Mouse (Mus musculus) embryonic facial prominence, embryonic 11.5 days (tissue): ENCODE results near the gene Med27. TPM values are rescaled to one million over a fixed set of nuclear protein-coding genes. Genes with fewer than 3 reads are reported as not detected.

ENCODE experiments used
- ATAC-seq: fragments of 200-750 bp; cut with Nextera tagmentation; replicated peaks from 2 replicates; pipeline ENCODE4 v1.8.0; 2017; ENCODE audit warnings: low read depth; ENCODE audit not compliant: insufficient number of reproducible peaks, low FRiP score, low TSS enrichment
- DNase-seq: peaks from one replicate; pipeline ENCODE4 v3.0.0-alpha.2; 2015; ENCODE audit warnings: low spot score
- H3K27ac ChIP-seq: fragments of 300-500 bp; sonication (generic); replicated peaks from 2 replicates; pipeline ENCODE4 v1.5.1; 2014; ENCODE audit warnings: mild to moderate bottlenecking, low read depth, low read length, control low read depth
- H3K27me3 ChIP-seq: fragments of 300-500 bp; sonication (generic); 2 replicates; pipeline ENCODE4 v1.6.1; 2014; ENCODE audit warnings: mild to moderate bottlenecking, low read length, moderate library complexity, mixed read lengths; ENCODE audit not compliant: control insufficient read depth, insufficient read depth
- H3K36me3 ChIP-seq: fragments of 300-500 bp; sonication (generic); replicated peaks from 2 replicates; pipeline ENCODE4 v1.6.1; 2014; ENCODE audit warnings: low read depth, mild to moderate bottlenecking, low read length, moderate library complexity, mixed read lengths; ENCODE audit not compliant: control insufficient read depth, insufficient read depth
- H3K4me1 ChIP-seq: fragments of 300-500 bp; sonication (generic); 2 replicates; pipeline ENCODE4 v1.6.1; 2014; ENCODE audit warnings: low read length, mixed read lengths; ENCODE audit not compliant: control insufficient read depth, insufficient read depth
- H3K4me2 ChIP-seq: fragments of 300-500 bp; sonication (generic); 2 replicates; pipeline ENCODE4 v1.6.1; 2014; ENCODE audit warnings: low read depth, mild to moderate bottlenecking, control low read depth, low read length, moderate library complexity
- H3K4me3 ChIP-seq: fragments of 300-500 bp; sonication (generic); 2 replicates; pipeline ENCODE4 v1.5.1; 2014; ENCODE audit warnings: low read depth, low read length, control low read depth
- H3K9ac ChIP-seq: fragments of 300-500 bp; sonication (generic); replicated peaks from 2 replicates; pipeline ENCODE4 v1.6.1; 2014; ENCODE audit warnings: mild to moderate bottlenecking, control low read depth, low read length
- H3K9me3 ChIP-seq: fragments of 300-500 bp; sonication (generic); replicated peaks from 2 replicates; pipeline ENCODE4 v1.6.1; 2016; ENCODE audit warnings: mild to moderate bottlenecking, low read length, inconsistent platforms, mixed read lengths; ENCODE audit not compliant: control insufficient read depth
- WGBS: fragments of 180-500 bp; shearing (Covaris S2); extraction: QIAGEN DNeasy Blood & Tissue Kit; methylation state at CpG from one replicate; pipeline ENCODE4 v1.1.7; 2014; 5-methylcytosine and 5-hydroxymethylcytosine counted together
- polyA plus RNA-seq: library from polyadenylated mRNA; unstranded; fragments of >200 nt; fragmentation: Nextera tagmentation; extraction: Ambion mirVana; gene quantifications from 2 replicates; pipeline ENCODE4 v1.2.1, GENCODE M21; 2014

The Med27 gene
- polyA plus RNA-seq, 1 experiment from 2014 or later, result 54.5 TPM

- Histone ChIP-seq H3K4me1 (no peaks in the 10 kb centered on the region), H3K4me2 (no peak overlapping the region), H3K36me3 (no peaks in the 10 kb centered on the region), H3K4me3 (no peak overlapping the region), H3K27ac (no peak overlapping the region), H3K9me3 (no peaks in the 10 kb centered on the region), H3K27me3 (no peaks in the 10 kb centered on the region), H3K9ac (no peak overlapping the region)
- no peak for DNase-seq
- 80% methylated on average over 3 of the region's 3 CpGs for WGBS
- ATAC-seq, result no peak
Measured at GRCm38 (mm10) chr2:29423059-29423458, 76.4 kb downstream of the Med27 start.

- Histone ChIP-seq H3K36me3 (no peaks in the 10 kb centered on the region), H3K9ac (no peak overlapping the region), H3K4me3 (no peak overlapping the region), H3K27me3 (no peaks in the 10 kb centered on the region), H3K27ac (no peak overlapping the region), H3K4me1 (no peaks in the 10 kb centered on the region), H3K4me2 (no peak overlapping the region), H3K9me3 (no peaks in the 10 kb centered on the region)
- no peak for DNase-seq
- no peak for ATAC-seq
- 77% methylated on average over 2 of the region's 2 CpGs for WGBS
Measured at GRCm38 (mm10) chr2:29425386-29425785, 78.8 kb downstream of the Med27 start.

GRCm38 (mm10) chr2:29426684-29427083 is 80.1 kb downstream of the Med27 start:
- 82% methylated on average over 3 of the region's 3 CpGs for WGBS
- DNase-seq, result no peak
- Histone ChIP-seq H3K27ac (no peak overlapping the region), H3K27me3 (no peaks in the 10 kb centered on the region), H3K9me3 (no peaks in the 10 kb centered on the region), H3K9ac (no peak overlapping the region), H3K4me1 (no peaks in the 10 kb centered on the region), H3K4me3 (no peak overlapping the region), H3K4me2 (no peak overlapping the region), H3K36me3 (no peaks in the 10 kb centered on the region)
- ATAC-seq, result no peak

- WGBS, result 89% methylated on average over 5 of the region's 5 CpGs
- Histone ChIP-seq H3K36me3 (no peaks in the 10 kb centered on the region), H3K4me2 (no peak overlapping the region), H3K9me3 (no peaks in the 10 kb centered on the region), H3K9ac (no peak overlapping the region), H3K27ac (no peak overlapping the region), H3K27me3 (no peaks in the 10 kb centered on the region), H3K4me3 (no peak overlapping the region), H3K4me1 (no peaks in the 10 kb centered on the region)
- ATAC-seq (no peak), DNase-seq (no peak)
Measured at GRCm38 (mm10) chr2:29432565-29432964, 85.9 kb downstream of the Med27 start.

GRCm38 (mm10) chr2:29436376-29436775 is 89.8 kb downstream of the Med27 start:
- no peak overlapping the region for H3K27ac ChIP-seq
- WGBS, result 89% methylated on average over 6 of the region's 6 CpGs
- no peak overlapping the region for H3K4me2 ChIP-seq
- no peak for DNase-seq
- no peaks in the 10 kb centered on the region for H3K36me3 ChIP-seq
- no peaks in the 10 kb centered on the region for H3K27me3 ChIP-seq
- H3K9ac ChIP-seq, result no peak overlapping the region
- no peak overlapping the region for H3K4me3 ChIP-seq
- H3K9me3 ChIP-seq, result no peaks in the 10 kb centered on the region
- ATAC-seq, result no peak
- H3K4me1 ChIP-seq, result no peaks in the 10 kb centered on the region

- Histone ChIP-seq H3K9me3 (no peaks in the 10 kb centered on the region), H3K4me2 (no peak overlapping the region), H3K27me3 (no peaks in the 10 kb centered on the region), H3K4me1 (no peaks in the 10 kb centered on the region), H3K36me3 (no peaks in the 10 kb centered on the region), H3K27ac (no peak overlapping the region), H3K9ac (no peak overlapping the region), H3K4me3 (no peak overlapping the region)
- 90% methylated on average over 5 of the region's 5 CpGs for WGBS
- DNase-seq (no peak), ATAC-seq (no peak)
Measured at GRCm38 (mm10) chr2:29437111-29437510, 90.5 kb downstream of the Med27 start.

GRCm38 (mm10) chr2:29437861-29438529 is 91.4 kb downstream of the Med27 start:
- no peak for DNase-seq
- Histone ChIP-seq H3K27me3 (no peaks in the 10 kb centered on the region), H3K36me3 (no peaks in the 10 kb centered on the region), H3K4me3 (no peak overlapping the region), H3K4me2 (no peak overlapping the region), H3K9me3 (no peaks in the 10 kb centered on the region), H3K27ac (no peak overlapping the region), H3K4me1 (no peaks in the 10 kb centered on the region), H3K9ac (no peak overlapping the region)
- WGBS, result 84% methylated on average over 4 of the region's 4 CpGs
- no peak for ATAC-seq

GRCm38 (mm10) chr2:29438530-29438862 is 91.9 kb downstream of the Med27 start:
- no peaks in the 10 kb centered on the region for H3K4me1 ChIP-seq
- no peaks in the 10 kb centered on the region for H3K27me3 ChIP-seq
- 66% methylated on average over 5 of the region's 5 CpGs for WGBS
- DNase-seq (no peak), ATAC-seq (no peak)
- no peak overlapping the region for H3K4me2 ChIP-seq
- no peak overlapping the region for H3K4me3 ChIP-seq
- H3K9me3 ChIP-seq, result no peaks in the 10 kb centered on the region
- H3K9ac ChIP-seq, result no peak overlapping the region
- H3K27ac ChIP-seq, result no peak overlapping the region
- no peaks in the 10 kb centered on the region for H3K36me3 ChIP-seq
